Mouse (Mus musculus): Measurements from ENCODE around the gene Fcho1.

DNA sequence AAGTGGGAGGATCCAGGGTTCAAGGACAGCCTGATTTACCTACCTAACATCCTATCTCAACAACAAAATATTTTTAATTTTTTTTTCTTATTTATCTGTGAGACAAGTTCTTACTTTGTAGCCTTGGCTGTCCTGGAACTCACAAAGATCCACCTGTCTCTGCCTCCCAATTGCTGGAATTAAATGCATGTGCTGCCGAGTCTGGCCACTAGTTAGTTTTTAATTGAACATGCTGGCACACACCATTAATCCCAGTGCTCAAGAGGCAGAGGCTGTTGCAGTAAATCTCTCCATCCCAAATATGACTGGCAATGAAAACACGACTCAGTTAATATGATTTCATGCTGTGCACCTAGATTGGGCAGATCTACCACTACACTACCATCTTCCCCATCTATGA lies 17.3 kb upstream of the Fcho1 start:
- no peak for TF ChIP-seq CTCF (IDR thresholded peaks at IDR 0.05; ENCODE audit: control insufficient read depth, insufficient read depth, low read length)
- TF ChIP-seq POLR2A (IDR thresholded peaks at IDR 0.05; ENCODE audit: borderline replicate concordance, control insufficient read depth, low read depth, low read length), result no peak
